Mouse (Mus musculus): ENCODE measurements at regions not wholly inside any gene's neighbourhood (a gene's known extent, or its start where the extent isn't known, plus 50 kb on each side); places are given as distances from the start of the nearest gene placed in this dataset.
"Not testable (repeated sequence)": the region's sequence is repeated elsewhere in the genome, so short reads cannot be mapped to it uniquely, and the experiment has no call there.

GRCm38 (mm10) chr15:60333573-60334306 is 317.3 kb upstream of the 4933412E24Rik start:
- no peak for DNase-seq

- DNase-seq = peak; percentile 90
Observed at GRCm38 (mm10) chr15:60317577-60317976, 301.2 kb upstream of the 4933412E24Rik start.

- DNase-seq = no peak
Observed at GRCm38 (mm10) chr15:60315210-60315609, 298.8 kb upstream of the 4933412E24Rik start.

- DNase-seq = no peak
Observed at GRCm38 (mm10) chr15:60309909-60310308, 293.5 kb upstream of the 4933412E24Rik start.

GRCm38 (mm10) chr15:60308968-60309367 is 292.6 kb upstream of the 4933412E24Rik start:
- peak; percentile 44 for DNase-seq

GRCm38 (mm10) chr15:60308126-60308525 is 291.7 kb upstream of the 4933412E24Rik start:
- no peak for DNase-seq

GRCm38 (mm10) chr15:60303501-60303900 is 287.1 kb upstream of the 4933412E24Rik start:
- peak; percentile 55 for DNase-seq

- no peak for DNase-seq
Observed at GRCm38 (mm10) chr15:60301939-60302338, 285.5 kb upstream of the 4933412E24Rik start.

- peak; percentile 92 for DNase-seq
Observed at GRCm38 (mm10) chr15:60285321-60285720, 268.9 kb upstream of the 4933412E24Rik start.

- peak; percentile 53 for DNase-seq
Observed at GRCm38 (mm10) chr15:60280378-60280777, 264.0 kb upstream of the 4933412E24Rik start.

GRCm38 (mm10) chr15:60253661-60254060 is 237.2 kb upstream of the 4933412E24Rik start:
- DNase-seq = not testable (repeated sequence)

- DNase-seq = no peak
Observed at GRCm38 (mm10) chr15:60226335-60226938, 210.0 kb upstream of the 4933412E24Rik start.

- DNase-seq = no peak
Observed at GRCm38 (mm10) chr15:60195070-60195469, 178.7 kb upstream of the 4933412E24Rik start.

GRCm38 (mm10) chr15:60193157-60193556 is 176.7 kb upstream of the 4933412E24Rik start:
- no peak for DNase-seq

GRCm38 (mm10) chr15:60187002-60187715 is 170.7 kb upstream of the 4933412E24Rik start:
- no peak for DNase-seq

GRCm38 (mm10) chr15:60141554-60142070 is 125.2 kb upstream of the 4933412E24Rik start:
- no peak for DNase-seq

- no peak for DNase-seq
Observed at GRCm38 (mm10) chr15:60136671-60137070, 120.3 kb upstream of the 4933412E24Rik start.

- DNase-seq = no peak
Observed at GRCm38 (mm10) chr15:60134515-60134914, 118.1 kb upstream of the 4933412E24Rik start.

- no peak for DNase-seq
Observed at GRCm38 (mm10) chr15:60132701-60133100, 116.3 kb upstream of the 4933412E24Rik start.

- DNase-seq = no peak
Observed at GRCm38 (mm10) chr15:60124461-60124860, 108.0 kb upstream of the 4933412E24Rik start.

- no peak for DNase-seq
Observed at GRCm38 (mm10) chr15:60119926-60120325, 103.5 kb upstream of the 4933412E24Rik start.

- DNase-seq = no peak
Observed at GRCm38 (mm10) chr15:60111885-60112284, 95.5 kb upstream of the 4933412E24Rik start.

- no peak for DNase-seq
Observed at GRCm38 (mm10) chr15:60111046-60111445, 94.6 kb upstream of the 4933412E24Rik start.
